Mouse (Mus musculus) lung, postnatal 0 days (tissue): ENCODE measurements around the gene Bax. TPM values are rescaled to one million over a fixed set of nuclear protein-coding genes. Genes with fewer than 3 reads are reported as not detected.

Experiments
- ATAC-seq: fragments of 200-750 bp; cut with Nextera tagmentation; 2 replicates; pipeline ENCODE4 v1.8.0; 2017; ENCODE audit warnings: moderate library complexity
- DNase-seq: peaks from one replicate; pipeline ENCODE4 v3.0.0-alpha.2; 2016; ENCODE audit warnings: low spot score
- H3K27ac ChIP-seq: fragments of 300-500 bp; sonication (generic); 2 replicates; pipeline ENCODE4 v1.5.1; 2014; ENCODE audit warnings: antibody characterized with exemption, mild to moderate bottlenecking, low read length, mixed read lengths
- H3K27me3 ChIP-seq: fragments of 300-500 bp; sonication (generic); replicated peaks from 2 replicates; pipeline ENCODE4 v1.6.1; 2014; ENCODE audit warnings: low read length, mixed read lengths; ENCODE audit not compliant: insufficient read depth
- H3K36me3 ChIP-seq: fragments of 300-500 bp; sonication (generic); 2 replicates; pipeline ENCODE4 v1.6.1; 2014; ENCODE audit warnings: low read length, mixed read lengths; ENCODE audit not compliant: insufficient read depth
- H3K4me1 ChIP-seq: fragments of 300-500 bp; sonication (generic); 2 replicates; pipeline ENCODE4 v1.6.1; 2014; ENCODE audit warnings: antibody characterized with exemption, low read depth, low read length, mixed read lengths; ENCODE audit not compliant: insufficient read depth
- H3K4me2 ChIP-seq: fragments of 300-500 bp; sonication (generic); replicated peaks from 2 replicates; pipeline ENCODE4 v1.6.1; 2014; ENCODE audit warnings: low read depth, mild to moderate bottlenecking, low read length, moderate library complexity, mixed read lengths
- H3K4me3 ChIP-seq: fragments of 300-500 bp; sonication (generic); 2 replicates; pipeline ENCODE4 v1.5.1; 2014; ENCODE audit warnings: low read depth, low read length
- H3K9ac ChIP-seq: fragments of 300-500 bp; sonication (generic); replicated peaks from 2 replicates; pipeline ENCODE4 v1.6.1; 2014; ENCODE audit warnings: low read depth, mild to moderate bottlenecking
- H3K9me3 ChIP-seq: fragments of 300-500 bp; sonication (generic); 2 replicates; pipeline ENCODE4 v1.6.1; 2016; ENCODE audit warnings: low read length, mixed read lengths
- CTCF ChIP-seq: IDR thresholded peaks from 2 replicates; pipeline ENCODE4 v1.5.1; 2016; ENCODE audit warnings: antibody characterized with exemption, mild to moderate bottlenecking
- EP300 ChIP-seq: IDR thresholded peaks from 2 replicates; pipeline ENCODE4 v1.6.1; 2016; ENCODE audit warnings: antibody characterized with exemption, mild to moderate bottlenecking, control low read depth
- WGBS: fragments of 180-500 bp; shearing (Covaris S2); extraction: QIAGEN DNeasy Blood & Tissue Kit; methylation state at CpG from one replicate; pipeline ENCODE4 v1.1.7; 2014; 5-methylcytosine and 5-hydroxymethylcytosine counted together
- polyA plus RNA-seq: library from polyadenylated mRNA; unstranded; fragments of >200 nt; fragmentation: Nextera tagmentation; extraction: Ambion mirVana; gene quantifications from 2 replicates; pipeline ENCODE4 v1.2.1, GENCODE M21; 2015

Gene Bax
- polyA plus RNA-seq, 1 experiment from 2014 or later, result 155 TPM

DNA sequence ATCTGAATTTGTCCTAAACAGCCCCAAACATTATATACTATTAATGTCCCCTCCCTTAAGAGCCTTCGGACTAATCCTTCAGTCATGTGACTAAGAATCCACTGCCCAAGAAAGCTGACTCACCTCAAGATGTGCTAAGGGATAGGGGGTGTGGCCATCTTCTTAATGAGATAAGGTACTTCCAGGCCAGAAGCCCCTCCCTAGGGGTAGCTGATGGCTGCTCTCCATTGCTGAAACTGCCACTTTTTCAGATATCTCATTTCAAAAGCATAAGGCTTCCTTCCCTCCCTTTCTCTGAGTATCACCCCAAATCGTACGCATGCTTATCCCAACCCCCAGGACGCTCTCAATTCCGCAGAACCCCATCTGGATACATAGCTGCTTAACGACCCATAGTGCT is 41.9 kb upstream of the Bax start:
- Histone ChIP-seq H3K27me3 (no peaks in the 10 kb centered on the region), H3K4me1 (peaks cover 8% of the 10 kb centered on the region; the same call in 1 of the 2 replicates), H3K36me3 (no peaks in the 10 kb centered on the region; the same call in 1 of the 2 replicates), H3K27ac (no peak overlapping the region), H3K9me3 (no peaks in the 10 kb centered on the region), H3K4me3 (no peak overlapping the region), H3K4me2 (no peak overlapping the region; the same call in 1 of the 2 replicates), H3K9ac (no peak overlapping the region)
- WGBS, result 75% methylated on average over 6 of the region's 6 CpGs
- no peak for ATAC-seq
- TF ChIP-seq CTCF (no peak), EP300 (no peak)
- DNase-seq, result no peak

DNA sequence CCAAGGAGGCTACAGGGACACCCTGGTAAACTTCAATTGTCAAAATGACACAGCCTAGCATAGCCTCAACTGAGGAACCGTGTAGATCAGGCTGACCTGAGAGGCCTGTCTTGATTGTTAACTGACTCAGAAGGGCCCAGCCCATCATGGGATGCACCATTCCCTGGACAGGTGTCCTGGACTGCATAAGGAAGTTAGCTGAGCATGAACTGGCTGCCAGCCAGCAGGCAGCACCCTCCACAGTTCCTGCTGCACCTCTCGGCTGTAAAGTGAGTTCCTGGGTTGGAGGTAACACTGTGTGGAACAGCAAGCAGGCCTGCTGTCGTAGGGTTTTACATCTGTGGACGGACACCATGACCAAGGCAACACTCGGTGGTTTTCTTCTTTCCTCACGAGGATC is 40.9 kb upstream of the Bax start:
- DNase-seq, result no peak
- Histone ChIP-seq H3K36me3 (no peaks in the 10 kb centered on the region; the same call in 1 of the 2 replicates), H3K4me1 (peaks cover 8% of the 10 kb centered on the region; the same call in 1 of the 2 replicates), H3K27me3 (no peaks in the 10 kb centered on the region), H3K9me3 (no peaks in the 10 kb centered on the region), H3K4me2 (no peak overlapping the region), H3K9ac (no peak overlapping the region), H3K4me3 (no peak overlapping the region), H3K27ac (no peak overlapping the region)
- no peak for ATAC-seq
- 79% methylated on average over 6 of the region's 6 CpGs for WGBS
- TF ChIP-seq EP300, result no peak
- TF ChIP-seq CTCF, result no peak

DNA sequence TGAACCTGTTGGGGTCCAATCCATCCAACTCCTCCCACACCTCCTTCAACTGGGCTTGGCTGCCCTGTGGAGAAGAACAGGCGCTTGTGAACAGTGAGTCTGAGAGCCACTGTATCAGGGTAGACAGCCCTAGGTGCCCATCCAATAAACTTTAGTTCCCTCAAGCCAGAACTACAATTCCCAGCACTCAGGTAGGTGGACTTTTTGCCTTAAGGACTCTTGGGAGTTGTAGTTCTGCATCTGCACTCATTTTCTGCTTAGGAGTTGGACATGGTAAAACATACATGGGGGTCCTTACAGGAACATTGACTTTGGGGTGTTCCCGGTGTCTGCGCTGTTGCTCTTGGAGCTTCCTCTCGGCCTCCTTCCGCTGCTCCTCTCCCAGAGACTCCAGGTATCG is 31.7 kb upstream of the Bax start:
- H3K4me1 ChIP-seq, result no peaks in the 10 kb centered on the region
- TF ChIP-seq CTCF (no peak), EP300 (no peak)
- H3K9me3 ChIP-seq, result no peaks in the 10 kb centered on the region
- no peak overlapping the region for H3K4me2 ChIP-seq
- DNase-seq (no peak), ATAC-seq (no peak)
- no peaks in the 10 kb centered on the region for H3K27me3 ChIP-seq
- WGBS, result 95% methylated on average over 6 of the region's 6 CpGs
- peaks cover 22% of the 10 kb centered on the region for H3K36me3 ChIP-seq
- H3K27ac ChIP-seq, result no peak overlapping the region
- H3K9ac ChIP-seq, result no peak overlapping the region
- H3K4me3 ChIP-seq, result no peak overlapping the region

DNA sequence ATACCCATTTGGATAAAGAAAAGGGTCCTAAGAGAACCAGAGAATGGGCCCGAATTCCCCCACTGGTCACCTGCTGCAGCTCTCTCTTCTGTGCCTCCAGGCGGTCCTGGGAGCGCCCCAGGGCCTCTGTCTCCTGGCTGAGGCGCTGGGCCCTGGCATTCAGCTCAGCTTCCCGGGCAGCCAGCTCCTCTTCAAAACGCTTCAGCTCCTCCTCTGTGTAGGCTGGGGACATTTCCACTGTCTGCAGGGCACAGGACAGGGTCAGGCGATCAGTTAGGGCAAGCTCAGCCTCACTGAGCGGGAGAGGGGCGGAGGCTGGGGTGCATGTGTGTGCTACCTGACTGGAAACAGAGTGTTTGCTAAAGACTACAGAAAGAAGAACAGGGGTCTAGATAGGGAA is 27.9 kb upstream of the Bax start:
- DNase-seq, result no peak
- no peak overlapping the region for H3K9ac ChIP-seq
- H3K4me1 ChIP-seq, result no peaks in the 10 kb centered on the region
- ATAC-seq, result no peak
- no peak overlapping the region for H3K27ac ChIP-seq
- H3K4me3 ChIP-seq, result no peak overlapping the region
- no peak for TF ChIP-seq CTCF
- no peak for TF ChIP-seq EP300
- H3K4me2 ChIP-seq, result no peak overlapping the region
- no peaks in the 10 kb centered on the region for H3K27me3 ChIP-seq
- 80% methylated on average over 9 of the region's 9 CpGs for WGBS
- H3K9me3 ChIP-seq, result no peaks in the 10 kb centered on the region
- H3K36me3 ChIP-seq, result peaks cover 15% of the 10 kb centered on the region

DNA sequence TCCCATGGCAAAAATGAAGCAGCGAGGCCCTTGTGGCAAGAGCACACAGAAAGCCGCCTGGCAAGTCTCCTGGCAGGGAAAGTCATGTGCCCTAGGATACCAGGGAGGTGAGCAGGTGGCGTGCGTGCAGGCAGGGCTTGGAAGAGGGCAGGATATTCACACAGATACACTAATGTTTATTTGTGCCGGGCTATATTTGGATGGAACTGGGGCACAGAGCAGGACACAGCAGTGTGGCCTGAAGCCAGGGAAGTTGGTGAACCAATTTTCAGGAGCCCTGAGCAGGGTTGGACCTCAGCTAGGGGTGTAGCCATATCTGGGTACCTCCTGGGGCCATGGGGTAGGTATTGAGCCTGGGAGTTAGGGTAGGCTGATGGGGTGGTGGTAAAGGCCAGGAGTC is 26.3 kb upstream of the Bax start:
- Histone ChIP-seq H3K27ac (no peak overlapping the region), H3K9me3 (no peaks in the 10 kb centered on the region), H3K4me2 (no peak overlapping the region), H3K4me1 (peaks cover 3% of the 10 kb centered on the region; the same call in 1 of the 2 replicates), H3K4me3 (no peak overlapping the region), H3K9ac (no peak overlapping the region), H3K36me3 (peaks cover 15% of the 10 kb centered on the region), H3K27me3 (no peaks in the 10 kb centered on the region)
- no peak for DNase-seq
- no peak for TF ChIP-seq CTCF
- no peak for ATAC-seq
- 78% methylated on average over 5 of the region's 5 CpGs for WGBS

DNA sequence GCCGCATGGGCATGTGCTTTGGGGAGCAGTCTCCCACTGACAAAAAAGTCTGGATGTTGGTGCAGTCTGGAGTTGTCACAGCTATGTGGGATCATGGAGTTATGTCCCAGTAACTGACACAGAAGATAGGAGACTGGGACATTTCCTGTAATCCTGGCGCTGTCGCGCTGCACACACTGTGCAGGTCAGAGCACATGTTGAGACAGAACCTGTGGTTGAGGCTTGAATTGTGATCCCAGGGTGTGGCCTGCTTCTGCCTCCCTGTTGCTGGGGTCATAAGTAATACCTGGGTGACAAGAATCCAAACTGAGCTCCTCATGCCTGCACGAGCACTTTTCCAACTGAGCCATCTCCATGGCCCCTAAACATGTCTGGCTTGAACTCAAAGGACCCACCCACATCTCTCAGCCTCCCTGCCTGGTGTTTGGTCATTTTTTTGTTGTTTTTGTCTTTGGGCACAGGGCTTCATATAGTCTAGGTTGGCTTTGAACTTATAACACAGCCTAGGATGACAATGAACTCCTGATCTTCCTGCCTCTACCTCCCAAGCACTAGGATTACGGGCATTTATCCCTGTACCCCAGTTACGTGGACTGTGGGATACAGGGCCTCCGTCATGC is 25.6 kb upstream of the Bax start:
- WGBS, result 89% methylated on average over 8 of the region's 8 CpGs
- no peaks in the 10 kb centered on the region for H3K27me3 ChIP-seq
- no peak for ATAC-seq

More for the DNA sequence above, 25.6 kb upstream of the Bax start:
- no peak for TF ChIP-seq CTCF
- no peak for TF ChIP-seq EP300
- H3K4me2 ChIP-seq, result no peak overlapping the region
- H3K4me3 ChIP-seq, result no peak overlapping the region
- H3K27ac ChIP-seq, result no peak overlapping the region
- no peak for DNase-seq
- H3K4me1 ChIP-seq, result peaks cover 3% of the 10 kb centered on the region; the same call in 1 of the 2 replicates
- peaks cover 15% of the 10 kb centered on the region for H3K36me3 ChIP-seq
- no peaks in the 10 kb centered on the region for H3K9me3 ChIP-seq
- H3K9ac ChIP-seq, result no peak overlapping the region
